Mouse (Mus musculus): ENCODE measurements around the gene Pax5. TPM values are rescaled to one million over a fixed set of nuclear protein-coding genes. Genes with fewer than 3 reads are reported as not detected.

Pax5 gene
- polyA plus RNA-seq, 1 experiment from 2014 or later = 0.99 TPM

GRCm38 (mm10) chr4:44624232-44625107 is 85.8 kb downstream of the Pax5 start:
- Histone ChIP-seq H3K36me3 (replicated peaks; ENCODE audit: insufficient read depth, low read length) (no peaks in the 10 kb centered on the region), H3K27ac (ENCODE audit: low read depth) (no peak overlapping the region), H3K4me3 (ENCODE audit: low read depth, low read length) (no peak overlapping the region), H3K9ac (replicated peaks) (no peak overlapping the region), H3K9me3 (ENCODE audit: low read length) (no peaks in the 10 kb centered on the region), H3K4me2 (ENCODE audit: low read depth, low read length) (no peak overlapping the region), H3K27me3 (ENCODE audit: insufficient read depth, low read length) (no peaks in the 10 kb centered on the region), H3K4me1 (ENCODE audit: insufficient read depth) (no peaks in the 10 kb centered on the region)
- WGBS (ENCODE audit: insufficient replicate concordance) = 76% methylated on average over 12 of the region's 12 CpGs
- TF ChIP-seq EP300 (IDR thresholded peaks at IDR 0.05; ENCODE audit: low read depth) (no peak), CTCF (IDR thresholded peaks at IDR 0.05; ENCODE audit: low read depth) (no peak)
- DNase-seq (no peak), ATAC-seq (no peak)

- Histone ChIP-seq H3K36me3 (replicated peaks; ENCODE audit: insufficient read depth, low read length) (no peaks in the 10 kb centered on the region), H3K27ac (ENCODE audit: low read depth) (no peak overlapping the region), H3K4me2 (ENCODE audit: low read depth, low read length) (no peak overlapping the region), H3K9me3 (ENCODE audit: low read length) (no peaks in the 10 kb centered on the region), H3K27me3 (ENCODE audit: insufficient read depth, low read length) (no peaks in the 10 kb centered on the region), H3K4me1 (ENCODE audit: insufficient read depth) (no peaks in the 10 kb centered on the region), H3K9ac (replicated peaks) (no peak overlapping the region), H3K4me3 (ENCODE audit: low read depth, low read length) (no peak overlapping the region)
- TF ChIP-seq CTCF (IDR thresholded peaks at IDR 0.05; ENCODE audit: low read depth) (no peak), EP300 (IDR thresholded peaks at IDR 0.05; ENCODE audit: low read depth) (no peak)
- WGBS (ENCODE audit: insufficient replicate concordance) = 73% methylated on average over 5 of the region's 5 CpGs
- ATAC-seq (no peak), DNase-seq (no peak)
These were observed 86.9 kb downstream of the Pax5 start for GRCm38 (mm10) chr4:44623435-44623727.

- H3K36me3 ChIP-seq (replicated peaks; ENCODE audit: insufficient read depth, low read length) = no peaks in the 10 kb centered on the region
- no peaks in the 10 kb centered on the region for H3K4me1 ChIP-seq (ENCODE audit: insufficient read depth)
- WGBS (ENCODE audit: insufficient replicate concordance) = 80% methylated on average over 17 of the region's 17 CpGs
- no peak overlapping the region for H3K27ac ChIP-seq (ENCODE audit: low read depth)
- no peaks in the 10 kb centered on the region for H3K9me3 ChIP-seq (ENCODE audit: low read length)
- DNase-seq = no peak
- no peak overlapping the region for H3K4me2 ChIP-seq (ENCODE audit: low read depth, low read length)
- no peak for ATAC-seq
- TF ChIP-seq CTCF (IDR thresholded peaks at IDR 0.05; ENCODE audit: low read depth) = no peak
- TF ChIP-seq EP300 (IDR thresholded peaks at IDR 0.05; ENCODE audit: low read depth) = no peak
- no peak overlapping the region for H3K9ac ChIP-seq (replicated peaks)
- H3K4me3 ChIP-seq (ENCODE audit: low read depth, low read length) = no peak overlapping the region
- H3K27me3 ChIP-seq (ENCODE audit: insufficient read depth, low read length) = no peaks in the 10 kb centered on the region
These were observed 87.4 kb downstream of the Pax5 start for GRCm38 (mm10) chr4:44622682-44623434.

GRCm38 (mm10) chr4:44620241-44620640 is 90.0 kb downstream of the Pax5 start:
- 84% methylated on average over 5 of the region's 5 CpGs for WGBS (ENCODE audit: insufficient replicate concordance)
- no peak overlapping the region for H3K9ac ChIP-seq (replicated peaks)
- H3K4me2 ChIP-seq (ENCODE audit: low read depth, low read length) = no peak overlapping the region
- TF ChIP-seq EP300 (IDR thresholded peaks at IDR 0.05; ENCODE audit: low read depth) (no peak), CTCF (IDR thresholded peaks at IDR 0.05; ENCODE audit: low read depth) (peak; percentile 24)
- H3K4me1 ChIP-seq (ENCODE audit: insufficient read depth) = no peaks in the 10 kb centered on the region
- no peaks in the 10 kb centered on the region for H3K36me3 ChIP-seq (replicated peaks; ENCODE audit: insufficient read depth, low read length)
- ATAC-seq (no peak), DNase-seq (no peak)
- no peaks in the 10 kb centered on the region for H3K27me3 ChIP-seq (ENCODE audit: insufficient read depth, low read length)
- no peak overlapping the region for H3K4me3 ChIP-seq (ENCODE audit: low read depth, low read length)
- no peak overlapping the region for H3K27ac ChIP-seq (ENCODE audit: low read depth)
- no peaks in the 10 kb centered on the region for H3K9me3 ChIP-seq (ENCODE audit: low read length)

- no peaks in the 10 kb centered on the region for H3K27me3 ChIP-seq (ENCODE audit: insufficient read depth, low read length)
These were observed 96.1 kb downstream of the Pax5 start for GRCm38 (mm10) chr4:44614066-44614667.

GRCm38 (mm10) chr4:44612392-44612791 is 97.9 kb downstream of the Pax5 start:
- 71% methylated on average over 3 of the region's 3 CpGs for WGBS (ENCODE audit: insufficient replicate concordance)
- no peak overlapping the region for H3K9ac ChIP-seq (replicated peaks)
- H3K27me3 ChIP-seq (ENCODE audit: insufficient read depth, low read length) = no peaks in the 10 kb centered on the region
- no peaks in the 10 kb centered on the region for H3K9me3 ChIP-seq (ENCODE audit: low read length)
- DNase-seq = no peak
- no peak for TF ChIP-seq CTCF (IDR thresholded peaks at IDR 0.05; ENCODE audit: low read depth)
- no peak for TF ChIP-seq EP300 (IDR thresholded peaks at IDR 0.05; ENCODE audit: low read depth)
- H3K4me3 ChIP-seq (ENCODE audit: low read depth, low read length) = no peak overlapping the region
- H3K4me2 ChIP-seq (ENCODE audit: low read depth, low read length) = no peak overlapping the region
- no peak for ATAC-seq
- no peaks in the 10 kb centered on the region for H3K4me1 ChIP-seq (ENCODE audit: insufficient read depth)
- no peak overlapping the region for H3K27ac ChIP-seq (ENCODE audit: low read depth)
- no peaks in the 10 kb centered on the region for H3K36me3 ChIP-seq (replicated peaks; ENCODE audit: insufficient read depth, low read length)

More at GRCm38 (mm10) chr4:44614066-44614667, 96.1 kb downstream of the Pax5 start:
- Histone ChIP-seq H3K27ac (ENCODE audit: low read depth) (no peak overlapping the region), H3K4me1 (ENCODE audit: insufficient read depth) (no peaks in the 10 kb centered on the region), H3K36me3 (replicated peaks; ENCODE audit: insufficient read depth, low read length) (no peaks in the 10 kb centered on the region), H3K4me3 (ENCODE audit: low read depth, low read length) (no peak overlapping the region), H3K9me3 (ENCODE audit: low read length) (no peaks in the 10 kb centered on the region), H3K4me2 (ENCODE audit: low read depth, low read length) (no peak overlapping the region), H3K9ac (replicated peaks) (no peak overlapping the region)
- DNase-seq (no peak), ATAC-seq (no peak)
- TF ChIP-seq CTCF (IDR thresholded peaks at IDR 0.05; ENCODE audit: low read depth) (no peak), EP300 (IDR thresholded peaks at IDR 0.05; ENCODE audit: low read depth) (no peak)
- WGBS (ENCODE audit: insufficient replicate concordance) = 68% methylated on average over 8 of the region's 8 CpGs

Data from liver, postnatal 0 days (tissue).